Mouse (Mus musculus): ENCODE measurements around the gene Dlgap3.

Gene Dlgap3

DNA sequence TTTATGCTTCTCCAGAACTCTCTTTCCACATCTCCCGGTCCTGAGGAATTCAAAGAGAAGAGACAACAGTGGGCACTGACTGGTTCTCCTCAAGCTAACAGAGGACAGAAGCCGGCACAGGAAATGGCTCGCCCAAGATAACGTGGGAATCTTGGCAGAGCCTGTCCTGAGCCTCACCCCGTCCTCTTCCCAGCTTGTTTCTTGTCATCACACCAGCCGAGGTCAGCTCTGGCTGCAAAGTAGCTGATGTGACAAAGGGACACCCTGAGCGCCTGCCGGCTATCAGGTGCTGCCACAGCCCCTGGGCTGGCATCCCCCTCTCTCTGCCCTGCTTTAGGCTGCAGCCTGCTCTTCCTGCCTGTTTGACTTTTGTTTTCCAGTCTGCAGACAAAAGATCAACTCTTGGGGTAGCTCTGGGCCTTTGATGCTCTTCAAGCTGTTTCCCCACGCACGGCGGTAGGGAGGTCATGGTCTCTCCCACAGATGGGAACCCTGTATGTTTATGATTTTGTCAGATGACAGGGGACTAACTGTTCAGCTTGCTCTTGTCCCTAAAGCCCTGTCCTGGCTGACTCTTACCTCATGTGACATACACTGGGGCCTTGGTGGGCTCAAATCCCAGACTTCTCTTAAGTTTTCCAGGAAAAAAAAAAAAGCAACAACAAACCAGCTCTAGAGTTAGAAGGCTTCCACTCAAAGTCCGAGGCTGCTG, 89.3 kb downstream of the Dlgap3 start:
- DNase-seq (ENCODE audit: extremely low read depth, insufficient read length, low spot score): no peak

DNA sequence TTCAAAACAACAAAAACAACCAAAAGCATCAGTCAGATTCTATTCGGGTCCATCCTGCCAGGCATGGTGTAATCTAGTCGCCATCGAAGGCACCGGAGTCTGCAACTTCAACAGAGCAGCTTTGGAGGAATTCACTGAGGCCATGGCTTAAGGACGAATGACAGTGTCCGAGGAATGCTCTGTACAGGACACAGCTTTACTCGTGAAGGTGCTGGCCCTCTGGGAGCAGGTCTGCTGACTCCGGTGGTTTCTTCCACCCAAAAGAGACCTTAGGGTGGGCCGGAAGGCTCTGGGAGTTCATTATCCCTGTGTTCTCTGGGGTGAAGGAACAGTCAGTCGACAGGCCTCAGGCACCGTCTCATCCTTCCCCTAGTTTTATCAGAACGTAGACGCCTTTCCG, 92.6 kb downstream of the Dlgap3 start:
- DNase-seq (ENCODE audit: extremely low read depth, insufficient read length, low spot score): no peak

DNA sequence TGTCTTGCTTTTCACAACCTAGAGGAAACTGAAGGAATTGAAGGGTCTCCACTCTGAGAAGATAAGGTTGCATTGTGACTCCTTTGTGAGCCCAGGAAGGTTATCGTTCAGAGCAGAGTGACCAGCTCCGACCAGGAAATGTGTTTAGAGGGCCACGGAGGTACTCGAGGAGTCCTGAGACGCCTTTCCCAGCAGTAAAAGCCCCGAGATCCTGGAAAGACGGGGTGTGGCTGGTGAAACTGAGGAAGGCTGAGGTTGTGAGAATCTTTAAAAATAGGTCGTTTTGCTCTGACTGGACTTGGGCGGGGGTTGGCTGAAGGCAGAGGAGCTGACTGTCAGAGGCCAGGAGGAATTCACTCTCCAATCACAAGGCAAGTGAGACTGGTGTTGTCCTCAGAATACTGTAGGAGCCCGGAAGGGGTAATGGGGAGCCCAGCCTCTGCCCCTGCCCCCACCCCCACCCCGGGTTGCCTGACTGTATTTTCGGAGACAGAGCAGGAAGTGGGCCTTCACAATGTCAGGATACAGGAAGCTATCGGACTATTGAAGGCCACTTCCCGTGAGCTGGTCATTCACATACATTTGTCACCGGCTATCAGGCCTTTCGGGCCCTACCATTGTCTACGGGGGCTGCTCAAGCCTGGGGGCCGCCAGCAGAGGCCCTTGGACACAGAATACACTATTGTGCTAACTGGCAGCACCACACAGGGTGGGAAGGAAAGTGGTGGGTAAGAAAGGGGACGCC, 94.6 kb downstream of the Dlgap3 start:
- no peak for DNase-seq (ENCODE audit: extremely low read depth, insufficient read length, low spot score)

DNA sequence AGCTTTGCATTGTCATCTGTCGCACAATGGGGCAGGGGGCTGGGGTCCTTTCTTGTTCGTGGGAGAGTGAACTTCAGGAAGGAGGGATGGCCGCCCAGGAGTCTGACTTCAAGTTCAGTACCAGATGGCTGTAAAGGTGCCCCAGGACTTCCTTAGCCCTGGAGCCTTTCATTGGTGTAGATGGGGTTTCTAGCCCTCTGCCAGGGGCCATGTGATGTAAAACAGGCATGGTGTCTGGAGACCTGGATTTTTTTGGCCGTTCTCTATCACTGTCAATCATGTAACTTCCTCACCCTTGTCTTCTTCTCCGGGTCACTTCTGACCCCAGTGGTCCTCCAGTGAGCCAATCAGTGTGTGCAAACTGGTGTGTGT, 95.2 kb downstream of the Dlgap3 start:
- no peak for DNase-seq (ENCODE audit: extremely low read depth, insufficient read length, low spot score)

DNA sequence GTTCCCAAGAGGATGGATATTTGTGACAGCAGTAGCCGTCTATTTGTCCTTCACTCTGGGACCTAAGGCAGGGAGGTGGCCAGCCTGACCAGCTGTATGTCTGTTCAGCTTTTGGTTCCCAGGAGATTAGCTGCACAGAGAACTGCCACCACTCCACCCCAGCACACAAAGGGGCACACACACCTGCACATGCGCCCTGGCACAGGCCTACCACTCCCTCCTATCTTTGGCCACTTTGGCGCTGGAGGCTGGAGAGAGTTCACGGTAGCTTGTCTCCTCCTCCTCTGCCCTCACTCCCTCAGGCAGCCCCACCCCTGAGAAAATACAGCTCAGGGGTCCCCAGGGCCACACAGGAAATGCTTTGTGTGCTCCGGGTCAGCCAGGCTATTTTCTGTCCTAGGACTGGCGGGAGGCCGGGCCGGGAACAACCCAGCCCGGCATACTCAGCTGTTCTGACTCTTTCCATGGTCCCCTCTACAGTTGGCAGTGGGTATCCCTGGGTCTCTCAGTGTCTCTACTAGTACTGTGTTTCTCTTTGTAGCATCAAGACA, 109.5 kb downstream of the Dlgap3 start:
- DNase-seq (ENCODE audit: extremely low read depth, insufficient read length, low spot score): no peak

DNA sequence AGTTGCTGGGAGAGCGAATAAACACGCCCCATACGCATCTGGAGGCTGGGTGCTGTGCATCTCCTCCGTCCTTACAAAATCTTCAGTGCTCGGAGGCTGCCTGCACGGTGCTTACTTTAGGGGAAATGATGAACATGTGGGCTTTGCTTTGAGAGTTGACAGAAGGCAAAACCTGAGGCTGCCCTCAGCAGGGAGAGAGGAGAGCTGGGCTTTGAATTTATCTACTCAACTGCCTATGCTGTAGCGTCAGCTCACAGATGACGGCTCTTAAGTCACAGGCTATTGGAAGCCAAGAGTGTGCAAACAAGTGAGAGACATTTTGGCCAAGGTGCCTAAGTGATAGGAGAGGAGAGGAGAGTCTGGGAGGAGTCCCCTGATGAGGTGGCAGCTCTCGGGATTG, 110.2 kb downstream of the Dlgap3 start:
- DNase-seq (ENCODE audit: extremely low read depth, insufficient read length, low spot score): no peak
